ENCODE assay signal across 8 mouse cellular contexts in the genomic region with DNA sequence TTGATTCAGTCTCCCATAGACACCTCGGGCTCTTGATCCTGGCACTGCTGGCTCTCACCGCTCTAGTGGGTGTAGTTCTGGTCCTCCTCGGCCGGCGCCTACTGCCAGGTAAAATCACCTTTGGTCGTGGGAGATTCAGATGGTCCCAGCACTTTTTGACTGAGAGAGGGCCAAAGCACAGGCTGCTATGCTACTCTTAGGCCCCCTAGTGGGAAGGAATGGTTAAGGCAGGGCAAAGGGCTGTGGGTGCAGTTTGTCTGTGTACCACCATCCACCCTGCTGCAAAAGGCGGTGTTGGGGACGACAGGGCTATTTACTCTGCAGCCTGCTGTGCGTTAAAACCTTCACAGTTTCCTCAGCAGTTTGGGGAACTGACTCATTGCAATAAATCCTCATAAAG. TPM values are rescaled to one million over a fixed set of nuclear protein-coding genes. Genes with fewer than 3 reads are reported as not detected.
DNase-seq lines count a peak whose midpoint lies in the region; ATAC-seq and TF ChIP-seq lines count a peak whose summit lies in the region.

No protein-coding gene starts in this region.

- H3K9ac ChIP-seq in heart, embryonic 16.5 days (ENCODE audit: low read length): peak overlapping the region; percentile 55
- H3K9ac ChIP-seq in lung, embryonic 15.5 days: peak overlapping the region; percentile 17; the same call in 1 of the 2 replicates

- 6% methylated on average over 9 of the region's 9 CpGs for WGBS in heart, embryonic 16.5 days
- WGBS in lung, embryonic 15.5 days: 8% methylated on average over 9 of the region's 9 CpGs
- 13% methylated on average over 9 of the region's 9 CpGs for WGBS in thymus, adult 2 months

- H3K4me1 ChIP-seq in bone marrow macrophage, adult 2 months (ENCODE audit: control insufficient read depth, insufficient read depth, low read length): peaks cover 5% of the 10 kb centered on the region
- H3K4me1 ChIP-seq in embryonic fibroblast, embryonic 13.5 days (ENCODE audit: control insufficient read depth, insufficient read depth, low read length): 0 out of 2 replicates have a peak, but pooled peaks cover 2% of the 10 kb centered on the region
- H3K4me1 ChIP-seq in heart, embryonic 16.5 days (ENCODE audit: control insufficient read depth, insufficient read depth, low read length): peaks cover 19% of the 10 kb centered on the region
- H3K4me1 ChIP-seq in lung, embryonic 15.5 days: peaks cover 27% of the 10 kb centered on the region
- H3K4me1 ChIP-seq in thymus, adult 2 months (replicated peaks; ENCODE audit: control insufficient read depth, insufficient read depth, low read length): peaks cover 11% of the 10 kb centered on the region

- ATAC-seq in heart, embryonic 16.5 days (replicated peaks; ENCODE audit: extremely low read depth, insufficient read depth, low FRiP score): peak; percentile 64
- peak; percentile 53; the same call in 1 of the 2 replicates for ATAC-seq in lung, embryonic 15.5 days (ENCODE audit: borderline replicate concordance, extremely low read depth, low FRiP score, low TSS enrichment)
- peak; percentile 76 for ATAC-seq in neutrophil, adult 5-6 weeks (ENCODE audit: extremely low read depth, insufficient number of reproducible peaks, low FRiP score, poor library complexity, severe bottlenecking)

- peaks cover 3% of the 10 kb centered on the region for H3K27me3 ChIP-seq in heart, embryonic 16.5 days (ENCODE audit: control insufficient read depth, insufficient read depth, low read length)
- H3K27me3 ChIP-seq in lung, embryonic 15.5 days: peaks cover 12% of the 10 kb centered on the region
- no peaks in the 10 kb centered on the region for H3K27me3 ChIP-seq in thymus, adult 2 months (ENCODE audit: control insufficient read depth, insufficient read depth, low read length)

- peak; percentile 89 for DNase-seq in ES-CJ7 (ENCODE audit: low read depth, low spot score)
- peak; percentile 84 for DNase-seq in kidney, postnatal 14 days
- peak; percentile 85 for DNase-seq in thymus, adult 2 months

- H3K9me3 ChIP-seq in heart, embryonic 16.5 days (replicated peaks; ENCODE audit: control insufficient read depth, low read length): no peaks in the 10 kb centered on the region
- no peaks in the 10 kb centered on the region for H3K9me3 ChIP-seq in lung, embryonic 15.5 days

- no peak for TF ChIP-seq POLR2A in bone marrow macrophage, adult 2 months (IDR thresholded peaks at IDR 0.05; ENCODE audit: borderline replicate concordance, low read depth, low read length)
- no peak for TF ChIP-seq POLR2A in embryonic fibroblast, embryonic 13.5 days (IDR thresholded peaks at IDR 0.05; ENCODE audit: low read depth, low read length)
- no peak for TF ChIP-seq POLR2A in thymus, adult 2 months (IDR thresholded peaks at IDR 0.05; ENCODE audit: control insufficient read depth, extremely low read depth, insufficient read depth, low read length, poor library complexity)

- peak overlapping the region; percentile 18 for H3K4me3 ChIP-seq in bone marrow macrophage, adult 2 months (ENCODE audit: insufficient read depth, low read length)
- H3K4me3 ChIP-seq in embryonic fibroblast, embryonic 13.5 days (ENCODE audit: insufficient read depth, low read length): no peak overlapping the region
- peak overlapping the region; percentile 46 for H3K4me3 ChIP-seq in heart, embryonic 16.5 days (ENCODE audit: low read length)
- H3K4me3 ChIP-seq in lung, embryonic 15.5 days: peak overlapping the region; percentile 39
- peak overlapping the region; percentile 29 for H3K4me3 ChIP-seq in thymus, adult 2 months (ENCODE audit: control insufficient read depth, insufficient read depth, low read length)

- no peaks in the 10 kb centered on the region for H3K36me3 ChIP-seq in heart, embryonic 16.5 days (ENCODE audit: control insufficient read depth, insufficient read depth)
- no peaks in the 10 kb centered on the region for H3K36me3 ChIP-seq in lung, embryonic 15.5 days
- no peaks in the 10 kb centered on the region for H3K36me3 ChIP-seq in thymus, adult 2 months (ENCODE audit: control insufficient read depth, insufficient read depth, low read length)

- H3K4me2 ChIP-seq in heart, embryonic 16.5 days (ENCODE audit: low read depth, low read length): peak overlapping the region; percentile 71
- H3K4me2 ChIP-seq in lung, embryonic 15.5 days: peak overlapping the region; percentile 84

- no peak; the same call in 1 of the 2 replicates for TF ChIP-seq CTCF in bone marrow macrophage, adult 2 months (IDR thresholded peaks at IDR 0.05; ENCODE audit: low read depth, low read length)
- TF ChIP-seq CTCF in embryonic fibroblast, embryonic 13.5 days (IDR thresholded peaks at IDR 0.05; ENCODE audit: borderline replicate concordance, insufficient read depth, low read length): peak; percentile 68; the same call in 1 of the 2 replicates
- no peak for TF ChIP-seq CTCF in thymus, adult 2 months (IDR thresholded peaks at IDR 0.05; ENCODE audit: borderline replicate concordance, control insufficient read depth, extremely low read depth, insufficient read depth, low read length, poor library complexity)

- H3K27ac ChIP-seq in bone marrow macrophage, adult 2 months (ENCODE audit: insufficient read depth, low read depth, low read length): no peak overlapping the region
- no peak overlapping the region for H3K27ac ChIP-seq in embryonic fibroblast, embryonic 13.5 days (ENCODE audit: insufficient read depth, low read length)
- H3K27ac ChIP-seq in heart, embryonic 16.5 days (ENCODE audit: low read length): no peak overlapping the region
- no peak overlapping the region for H3K27ac ChIP-seq in lung, embryonic 15.5 days
- no peak overlapping the region for H3K27ac ChIP-seq in thymus, adult 2 months (ENCODE audit: control insufficient read depth, insufficient read depth, low read length)

RNA-seq across cellular contexts. Expression of gene Il17rc, which starts 2.2 kb away (rescaled TPM):
- polyA plus RNA-seq in bone marrow macrophage, adult 2 months (2012; ENCODE audit: insufficient read depth, insufficient read length, missing spikeins): not detected in 2 replicates
- 20.7 and 23.5 TPM in 2 replicates for polyA plus RNA-seq in embryonic fibroblast, embryonic 13.5 days (2011; ENCODE audit: insufficient read length, low read depth, missing spikeins)
- polyA plus RNA-seq in heart, embryonic 16.5 days (2015; fragmentation: Nextera tagmentation; extraction: Ambion mirVana): 15.5 and 16.1 TPM in 2 replicates
- 19.1 and 20.2 TPM in 2 replicates for polyA plus RNA-seq in lung, embryonic 15.5 days (2015; fragmentation: Nextera tagmentation; extraction: Ambion mirVana)
- total RNA-seq in neutrophil, adult 5-6 weeks (2017): not detected in 2 replicates
- polyA plus RNA-seq in thymus, adult 2 months (2012; rRNA removed): 14.3 and 15.4 TPM in 2 replicates

RNA-seq across cellular contexts. Expression of gene Il17re, which starts 10.7 kb away (rescaled TPM):
- 0.47 TPM in 1 of 2 replicates, not detected in the other for polyA plus RNA-seq in bone marrow macrophage, adult 2 months (2012; ENCODE audit: insufficient read depth, insufficient read length, missing spikeins)
- not detected in 2 replicates for polyA plus RNA-seq in embryonic fibroblast, embryonic 13.5 days (2011; ENCODE audit: insufficient read length, low read depth, missing spikeins)
- polyA plus RNA-seq in heart, embryonic 16.5 days (2015; fragmentation: Nextera tagmentation; extraction: Ambion mirVana): 1.8 and 3.1 TPM in 2 replicates
- 19.5 and 23.5 TPM in 2 replicates for polyA plus RNA-seq in lung, embryonic 15.5 days (2015; fragmentation: Nextera tagmentation; extraction: Ambion mirVana)
- total RNA-seq in neutrophil, adult 5-6 weeks (2017): 0.12 and 0.25 TPM in 2 replicates
- 22.8 and 32.5 TPM in 2 replicates for polyA plus RNA-seq in thymus, adult 2 months (2012; rRNA removed)

RNA-seq across cellular contexts. Expression of gene Creld1, which starts 14.1 kb away (rescaled TPM):
- polyA plus RNA-seq in bone marrow macrophage, adult 2 months (2012; ENCODE audit: insufficient read depth, insufficient read length, missing spikeins): 22.0 and 23.9 TPM in 2 replicates
- polyA plus RNA-seq in embryonic fibroblast, embryonic 13.5 days (2011; ENCODE audit: insufficient read length, low read depth, missing spikeins): 27.5 and 34.4 TPM in 2 replicates
- polyA plus RNA-seq in heart, embryonic 16.5 days (2015; fragmentation: Nextera tagmentation; extraction: Ambion mirVana): 44.8 and 46.8 TPM in 2 replicates
- polyA plus RNA-seq in lung, embryonic 15.5 days (2015; fragmentation: Nextera tagmentation; extraction: Ambion mirVana): 33.1 and 36.3 TPM in 2 replicates
- 8.5 and 9.8 TPM in 2 replicates for total RNA-seq in neutrophil, adult 5-6 weeks (2017)
- 15.2 and 16.1 TPM in 2 replicates for polyA plus RNA-seq in thymus, adult 2 months (2012; rRNA removed)

RNA-seq across cellular contexts. Expression of gene Jagn1, which starts 26.7 kb away (rescaled TPM):
- 28.4 and 31.5 TPM in 2 replicates for polyA plus RNA-seq in bone marrow macrophage, adult 2 months (2012; ENCODE audit: insufficient read depth, insufficient read length, missing spikeins)
- polyA plus RNA-seq in embryonic fibroblast, embryonic 13.5 days (2011; ENCODE audit: insufficient read length, low read depth, missing spikeins): 48.6 and 48.9 TPM in 2 replicates
- 64.5 and 65.2 TPM in 2 replicates for polyA plus RNA-seq in heart, embryonic 16.5 days (2015; fragmentation: Nextera tagmentation; extraction: Ambion mirVana)
- 77.1 and 82.8 TPM in 2 replicates for polyA plus RNA-seq in lung, embryonic 15.5 days (2015; fragmentation: Nextera tagmentation; extraction: Ambion mirVana)
- total RNA-seq in neutrophil, adult 5-6 weeks (2017): 6.2 and 7.7 TPM in 2 replicates
- polyA plus RNA-seq in thymus, adult 2 months (2012; rRNA removed): 69.6 and 75.5 TPM in 2 replicates

RNA-seq across cellular contexts. Expression of gene Prrt3, which starts 32.7 kb away (rescaled TPM):
- polyA plus RNA-seq in bone marrow macrophage, adult 2 months (2012; ENCODE audit: insufficient read depth, insufficient read length, missing spikeins): not detected in 2 replicates
- not detected in 2 replicates for polyA plus RNA-seq in embryonic fibroblast, embryonic 13.5 days (2011; ENCODE audit: insufficient read length, low read depth, missing spikeins)
- 0.26 and 0.29 TPM in 2 replicates for polyA plus RNA-seq in heart, embryonic 16.5 days (2015; fragmentation: Nextera tagmentation; extraction: Ambion mirVana)
- 0.17 and 0.21 TPM in 2 replicates for polyA plus RNA-seq in lung, embryonic 15.5 days (2015; fragmentation: Nextera tagmentation; extraction: Ambion mirVana)
- total RNA-seq in neutrophil, adult 5-6 weeks (2017): 0.12 TPM in 1 of 2 replicates, not detected in the other
- 0.16 and 0.28 TPM in 2 replicates for polyA plus RNA-seq in thymus, adult 2 months (2012; rRNA removed)

Comparison
In these comparisons a context has a peak if more than half of its experiments do, and no peak if none do; other contexts are left out.
1. RNA of gene Il17rc, which starts 2.2 kb away (polyA plus RNA-seq): 20.7 to 23.5 TPM in embryonic fibroblast, embryonic 13.5 days, 19.1 to 20.2 TPM in lung, embryonic 15.5 days, 15.5 to 16.1 TPM in heart, embryonic 16.5 days and 14.3 to 15.4 TPM in thymus, adult 2 months; not detected in bone marrow macrophage, adult 2 months; every median in the first group is over 10 times any median in the second.
2. Peak in every context shown above with its lines, with median percentiles within 50 percentile points of each other: DNase-seq and ATAC-seq.